Mouse (Mus musculus): ENCODE results near the gene Prap1. TPM values are rescaled to one million over a fixed set of nuclear protein-coding genes. Genes with fewer than 3 reads are reported as not detected.

Prap1 gene
- polyA plus RNA-seq, 1 experiment from 2014 or later = not detected

GRCm38 (mm10) chr7:140138021-140138310 lies 44.8 kb downstream of the Prap1 start:
- ATAC-seq = no peak
- Histone ChIP-seq H3K36me3 (ENCODE audit: poor library complexity, severe bottlenecking) (no peaks in the 10 kb centered on the region), H3K27ac (no peak overlapping the region; the same call in 1 of the 2 replicates), H3K27me3 (no peaks in the 10 kb centered on the region), H3K4me3 (peak overlapping the region; percentile 83), H3K4me2 (peak overlapping the region; percentile 94), H3K9me3 (replicated peaks) (no peaks in the 10 kb centered on the region), H3K4me1 (peaks cover 7% of the 10 kb centered on the region), H3K9ac (peak overlapping the region; percentile 87)
- WGBS = under 1% methylated on average over 8 of the region's 8 CpGs

DNA sequence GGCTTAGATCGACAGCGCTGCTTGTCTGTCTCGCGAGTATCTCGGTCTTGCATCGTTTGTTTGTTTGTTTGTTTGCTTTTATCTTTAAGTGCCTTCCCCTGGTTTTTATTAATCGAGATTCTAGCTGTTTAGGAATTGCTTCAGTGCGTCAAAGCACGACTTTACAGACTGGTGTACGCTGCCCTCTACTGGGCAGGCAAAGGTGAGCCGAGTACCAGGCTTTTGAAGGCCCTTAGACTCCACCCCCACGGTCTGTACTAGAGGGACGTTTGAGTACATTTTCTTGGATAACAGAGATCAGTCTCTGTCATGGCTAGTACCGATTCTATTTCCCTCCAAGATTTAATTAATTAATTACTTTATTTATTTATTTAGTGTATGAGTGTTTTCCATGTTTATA lies 48.2 kb downstream of the Prap1 start:
- WGBS = 6% methylated on average over 14 of the region's 14 CpGs

DNA sequence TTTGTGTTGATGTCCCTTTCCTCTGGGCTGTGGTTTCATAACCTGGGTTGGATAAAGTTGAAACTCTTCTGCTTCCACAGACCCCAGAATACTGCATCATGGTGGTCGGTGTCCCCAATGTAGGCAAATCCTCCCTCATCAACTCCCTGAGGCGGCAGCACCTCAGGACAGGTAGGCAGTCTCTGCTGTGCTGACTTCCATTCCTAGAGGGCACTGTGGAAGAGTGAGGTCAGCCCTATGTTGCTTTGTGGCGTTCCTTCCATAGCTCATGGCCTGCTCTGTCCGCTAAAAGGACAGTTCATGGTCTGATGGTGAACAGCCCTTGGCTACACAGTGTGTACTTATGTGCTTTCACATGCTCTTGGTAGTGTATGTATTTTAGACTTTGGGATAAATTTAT lies 51.4 kb downstream of the Prap1 start:
- H3K36me3 ChIP-seq (ENCODE audit: poor library complexity, severe bottlenecking) = peaks cover 13% of the 10 kb centered on the region; the same call in 1 of the 2 replicates
- no peak overlapping the region for H3K27ac ChIP-seq
- no peak for ATAC-seq
- no peak overlapping the region for H3K4me3 ChIP-seq
- no peak overlapping the region for H3K4me2 ChIP-seq
- H3K27me3 ChIP-seq = no peaks in the 10 kb centered on the region
- H3K9ac ChIP-seq = no peak overlapping the region
- no peaks in the 10 kb centered on the region for H3K9me3 ChIP-seq (replicated peaks)
- WGBS = 87% methylated on average over 4 of the region's 4 CpGs
- no peaks in the 10 kb centered on the region for H3K4me1 ChIP-seq

More for the DNA sequence above, 48.2 kb downstream of the Prap1 start:
- H3K36me3 ChIP-seq (ENCODE audit: poor library complexity, severe bottlenecking) = no peaks in the 10 kb centered on the region
- H3K9me3 ChIP-seq (replicated peaks) = no peaks in the 10 kb centered on the region
- no peak overlapping the region for H3K4me3 ChIP-seq
- peaks cover 7% of the 10 kb centered on the region for H3K4me1 ChIP-seq
- no peak overlapping the region; the same call in 1 of the 2 replicates for H3K9ac ChIP-seq
- H3K27me3 ChIP-seq = no peaks in the 10 kb centered on the region
- no peak overlapping the region for H3K27ac ChIP-seq
- ATAC-seq = no peak
- H3K4me2 ChIP-seq = no peak overlapping the region

Other genes with a start within 250 kb of the Prap1 start
- 2.1 and 3.1 TPM in 2 replicates for gene Kndc1, start 198.7 kb upstream of the Prap1 start, polyA plus RNA-seq (2015; fragmentation: Nextera tagmentation; extraction: Ambion mirVana)
- gene Utf1, start 149.6 kb upstream of the Prap1 start, polyA plus RNA-seq (2015; fragmentation: Nextera tagmentation; extraction: Ambion mirVana) = not detected in 2 replicates
- gene 6430531B16Rik, start 114.6 kb upstream of the Prap1 start, polyA plus RNA-seq (2015; fragmentation: Nextera tagmentation; extraction: Ambion mirVana) = 0.50 and 1.2 TPM in 2 replicates
- gene Adam8, start 100.8 kb upstream of the Prap1 start, polyA plus RNA-seq (2015; fragmentation: Nextera tagmentation; extraction: Ambion mirVana) = 3.9 and 4.3 TPM in 2 replicates
- 52.2 and 53.7 TPM in 2 replicates for gene Zfp511, start 57.0 kb upstream of the Prap1 start, polyA plus RNA-seq (2015; fragmentation: Nextera tagmentation; extraction: Ambion mirVana)
- 69.6 and 74.7 TPM in 2 replicates for gene Tubgcp2, start 56.7 kb upstream of the Prap1 start, polyA plus RNA-seq (2015; fragmentation: Nextera tagmentation; extraction: Ambion mirVana)
- gene Msx3, start 44.3 kb upstream of the Prap1 start, polyA plus RNA-seq (2015; fragmentation: Nextera tagmentation; extraction: Ambion mirVana) = 1.2 and 2.0 TPM in 2 replicates
- gene Caly, start 10.8 kb upstream of the Prap1 start, polyA plus RNA-seq (2015; fragmentation: Nextera tagmentation; extraction: Ambion mirVana) = 46.4 and 58.4 TPM in 2 replicates
- gene Fuom, start 9.0 kb downstream of the Prap1 start, polyA plus RNA-seq (2015; fragmentation: Nextera tagmentation; extraction: Ambion mirVana) = 19.3 and 19.6 TPM in 2 replicates
- gene Paox, start 22.4 kb downstream of the Prap1 start, polyA plus RNA-seq (2015; fragmentation: Nextera tagmentation; extraction: Ambion mirVana) = 7.5 and 9.7 TPM in 2 replicates
- 126 and 128 TPM in 2 replicates for gene Echs1, start 23.1 kb downstream of the Prap1 start, polyA plus RNA-seq (2015; fragmentation: Nextera tagmentation; extraction: Ambion mirVana)
- gene Mtg1, start 44.2 kb downstream of the Prap1 start, polyA plus RNA-seq (2015; fragmentation: Nextera tagmentation; extraction: Ambion mirVana) = 35.3 and 38.7 TPM in 2 replicates
- gene Sprn, start 61.5 kb downstream of the Prap1 start, polyA plus RNA-seq (2015; fragmentation: Nextera tagmentation; extraction: Ambion mirVana) = 3.3 and 5.3 TPM in 2 replicates
- not detected in 2 replicates for gene Olfr522, start 71.4 kb downstream of the Prap1 start, polyA plus RNA-seq (2015; fragmentation: Nextera tagmentation; extraction: Ambion mirVana)
- not detected in 2 replicates for gene Olfr523, start 79.8 kb downstream of the Prap1 start, polyA plus RNA-seq (2015; fragmentation: Nextera tagmentation; extraction: Ambion mirVana)
- not detected in 2 replicates for gene Olfr524, start 112.6 kb downstream of the Prap1 start, polyA plus RNA-seq (2015; fragmentation: Nextera tagmentation; extraction: Ambion mirVana)
- not detected in 2 replicates for gene Cd163l1, start 124.9 kb downstream of the Prap1 start, polyA plus RNA-seq (2015; fragmentation: Nextera tagmentation; extraction: Ambion mirVana)
- not detected in 2 replicates for gene 5830411N06Rik, start 153.9 kb downstream of the Prap1 start, polyA plus RNA-seq (2015; fragmentation: Nextera tagmentation; extraction: Ambion mirVana)
- gene Olfr525, start 227.5 kb downstream of the Prap1 start, polyA plus RNA-seq (2015; fragmentation: Nextera tagmentation; extraction: Ambion mirVana) = not detected in 2 replicates
- gene Olfr527, start 240.6 kb downstream of the Prap1 start, polyA plus RNA-seq (2015; fragmentation: Nextera tagmentation; extraction: Ambion mirVana) = not detected in 2 replicates